Mouse (Mus musculus): ENCODE measurements at regions not wholly inside any gene's neighbourhood (a gene's known extent, or its start where the extent isn't known, plus 50 kb on each side); places are given as distances from the start of the nearest gene placed in this dataset.

- TF ChIP-seq POLR2A (IDR thresholded peaks at IDR 0.05; ENCODE audit: low read depth, low read length) (no peak), CTCF (IDR thresholded peaks at IDR 0.05; ENCODE audit: extremely low read depth, insufficient read length, insufficient replicate concordance, low read depth, low read length) (no peak)
These were observed 216.9 kb downstream of the Dact1 start for GRCm38 (mm10) chr12:71526623-71527022.

Data from small intestine, adult 2 months (tissue).